Mouse (Mus musculus): Measurements from ENCODE around the gene Bsnd. TPM values are rescaled to one million over a fixed set of nuclear protein-coding genes. Genes with fewer than 3 reads are reported as not detected.

The Bsnd gene
- polyA plus RNA-seq, 1 experiment from 2014 or later: not detected

DNA sequence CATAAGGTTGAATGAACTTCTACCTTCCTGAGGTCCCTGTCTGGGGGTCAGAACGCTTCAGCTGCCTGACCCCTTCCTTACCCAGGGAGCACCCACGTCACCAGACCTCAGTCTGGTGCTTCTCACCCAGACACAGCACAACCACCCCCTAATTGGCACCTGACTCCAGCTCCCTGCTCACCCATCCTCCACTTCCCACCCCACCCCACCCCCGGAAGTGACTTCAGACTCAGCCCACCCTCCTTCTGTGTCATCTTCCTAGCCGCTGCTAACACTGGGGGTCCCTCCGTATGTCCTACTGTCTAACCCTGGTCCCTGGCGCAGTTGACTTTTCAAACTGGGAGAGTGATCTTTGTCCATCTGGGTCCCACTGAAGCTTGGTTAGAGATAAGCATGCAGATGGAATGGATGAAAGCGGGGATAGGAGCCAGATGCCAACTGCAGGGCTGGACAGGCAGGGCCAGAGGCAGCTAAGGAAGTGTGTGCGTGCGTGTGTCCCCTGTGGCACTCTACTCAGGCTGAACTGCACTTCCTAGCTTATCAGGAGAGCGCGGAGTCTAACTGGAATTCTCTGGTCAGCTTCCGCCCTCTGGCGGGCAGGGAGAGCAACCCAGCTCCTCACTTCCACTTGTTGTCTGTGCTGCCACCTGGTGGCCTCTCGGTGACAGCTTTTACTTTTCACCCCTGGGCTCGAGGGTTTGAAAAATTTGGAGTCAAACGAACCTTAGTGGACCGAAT lies 37.5 kb upstream of the Bsnd start:
- DNase-seq (ENCODE audit: low spot score) (peak; percentile 98), ATAC-seq (peak; percentile 92)
- TF ChIP-seq EP300 (IDR thresholded peaks at IDR 0.05): no peak
- peak; percentile 100 for TF ChIP-seq CTCF (IDR thresholded peaks at IDR 0.05)
- Histone ChIP-seq H3K4me2 (replicated peaks; ENCODE audit: low read depth, low read length) (0 out of 2 replicates have a peak overlapping the region, but pooled peaks have one; percentile 6), H3K9ac (replicated peaks; ENCODE audit: low read depth) (no peak overlapping the region), H3K36me3 (ENCODE audit: insufficient read depth, low read length) (no peaks in the 10 kb centered on the region), H3K4me3 (ENCODE audit: low read depth, low read length) (no peak overlapping the region), H3K9me3 (ENCODE audit: low read length) (no peaks in the 10 kb centered on the region), H3K27ac (ENCODE audit: low read length) (no peak overlapping the region), H3K27me3 (replicated peaks; ENCODE audit: insufficient read depth, low read length) (no peaks in the 10 kb centered on the region), H3K4me1 (ENCODE audit: insufficient read depth, low read depth, low read length) (no peaks in the 10 kb centered on the region)
- 15% methylated on average over 17 of the region's 17 CpGs for WGBS

DNA sequence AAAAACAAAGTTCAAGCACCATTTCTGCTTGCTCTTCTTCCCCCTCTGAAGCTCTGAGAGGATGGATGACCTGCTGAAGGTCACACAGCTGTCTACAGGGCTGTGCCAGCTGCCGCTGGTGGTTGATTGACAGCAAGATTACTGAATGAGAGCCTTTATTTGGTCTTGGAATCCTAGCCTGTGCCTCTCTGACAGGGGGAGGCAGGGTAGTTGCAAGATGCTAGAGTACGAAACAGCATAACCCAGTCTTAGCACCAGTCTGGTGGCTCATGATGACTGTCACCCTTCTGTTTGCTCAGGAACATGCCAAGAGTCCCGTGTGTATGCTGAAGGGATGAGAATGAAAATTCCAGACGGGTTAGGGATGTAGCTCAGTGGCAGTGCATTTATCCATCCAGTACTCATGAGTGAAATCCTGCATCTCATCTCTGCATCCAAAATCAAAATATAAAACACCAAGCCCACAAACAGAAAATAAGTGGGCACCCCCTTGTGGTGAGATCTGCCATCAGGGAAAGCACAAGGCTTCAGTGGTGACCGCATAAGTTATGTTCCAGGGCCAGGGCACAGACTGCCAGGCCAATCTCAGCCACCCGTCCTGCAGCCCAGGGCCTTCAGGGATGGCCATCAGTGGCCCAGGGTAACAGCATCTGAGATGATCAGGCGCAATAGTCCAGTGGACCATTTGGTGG lies 35.9 kb upstream of the Bsnd start:
- DNase-seq (ENCODE audit: low spot score): no peak
- no peaks in the 10 kb centered on the region for H3K9me3 ChIP-seq (ENCODE audit: low read length)
- H3K36me3 ChIP-seq (ENCODE audit: insufficient read depth, low read length): no peaks in the 10 kb centered on the region
- 62% methylated on average over 7 of the region's 7 CpGs for WGBS
- no peak overlapping the region for H3K27ac ChIP-seq (ENCODE audit: low read length)
- H3K4me1 ChIP-seq (ENCODE audit: insufficient read depth, low read depth, low read length): no peaks in the 10 kb centered on the region
- ATAC-seq: no peak
- no peak for TF ChIP-seq EP300 (IDR thresholded peaks at IDR 0.05)
- peak; percentile 46 for TF ChIP-seq CTCF (IDR thresholded peaks at IDR 0.05)
- no peaks in the 10 kb centered on the region for H3K27me3 ChIP-seq (replicated peaks; ENCODE audit: insufficient read depth, low read length)
- H3K4me3 ChIP-seq (ENCODE audit: low read depth, low read length): no peak overlapping the region
- no peak overlapping the region for H3K9ac ChIP-seq (replicated peaks; ENCODE audit: low read depth)
- H3K4me2 ChIP-seq (replicated peaks; ENCODE audit: low read depth, low read length): no peak overlapping the region

DNA sequence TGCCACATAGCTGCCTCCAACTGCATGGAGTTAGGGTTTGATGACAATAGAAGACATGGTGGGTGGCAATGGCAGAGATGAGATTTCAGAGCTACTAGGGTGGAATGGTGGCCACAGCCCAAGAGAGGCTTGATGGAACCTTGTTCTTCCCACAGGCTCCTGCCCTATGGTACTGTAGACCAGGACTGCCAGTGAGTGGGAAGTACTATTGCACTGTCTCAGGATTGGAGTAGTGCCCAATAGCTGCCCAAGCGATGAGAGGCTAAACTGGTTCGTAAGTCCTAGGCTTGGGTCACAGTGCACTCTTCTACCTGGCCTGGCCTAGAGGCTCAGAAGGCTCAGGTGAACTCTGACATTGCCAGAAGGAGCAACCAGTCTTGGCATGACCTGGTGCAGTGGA lies 32.9 kb upstream of the Bsnd start:
- no peaks in the 10 kb centered on the region for H3K9me3 ChIP-seq (ENCODE audit: low read length)
- no peak overlapping the region for H3K9ac ChIP-seq (replicated peaks; ENCODE audit: low read depth)
- H3K4me3 ChIP-seq (ENCODE audit: low read depth, low read length): no peak overlapping the region
- no peak for TF ChIP-seq CTCF (IDR thresholded peaks at IDR 0.05)
- TF ChIP-seq EP300 (IDR thresholded peaks at IDR 0.05): no peak
- 88% methylated on average over 2 of the region's 2 CpGs for WGBS
- no peaks in the 10 kb centered on the region for H3K36me3 ChIP-seq (ENCODE audit: insufficient read depth, low read length)
- H3K4me2 ChIP-seq (replicated peaks; ENCODE audit: low read depth, low read length): no peak overlapping the region
- DNase-seq (ENCODE audit: low spot score) (no peak), ATAC-seq (no peak)
- no peaks in the 10 kb centered on the region for H3K27me3 ChIP-seq (replicated peaks; ENCODE audit: insufficient read depth, low read length)
- no peaks in the 10 kb centered on the region for H3K4me1 ChIP-seq (ENCODE audit: insufficient read depth, low read depth, low read length)
- no peak overlapping the region for H3K27ac ChIP-seq (ENCODE audit: low read length)

DNA sequence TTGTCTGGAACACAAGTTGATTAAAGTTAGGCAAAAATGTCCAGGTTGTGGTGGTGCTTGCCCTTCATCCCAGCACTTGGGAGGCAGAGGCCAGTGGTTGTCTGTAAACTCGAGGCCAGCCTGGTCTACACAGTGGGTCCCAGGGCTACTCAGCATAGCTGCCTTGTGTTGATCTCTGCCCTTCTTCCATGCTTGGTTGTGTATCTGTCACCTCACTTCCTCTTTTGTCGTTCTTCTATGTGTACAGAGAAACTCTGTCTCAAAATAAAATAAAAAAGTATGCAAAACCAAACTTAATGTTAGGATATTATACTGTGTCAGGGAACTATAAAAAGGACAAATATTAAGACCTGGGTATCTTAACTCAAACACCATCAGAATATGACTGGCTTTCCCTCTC lies 32.0 kb upstream of the Bsnd start:
- H3K4me3 ChIP-seq (ENCODE audit: low read depth, low read length): no peak overlapping the region
- DNase-seq (ENCODE audit: low spot score) (no peak), ATAC-seq (no peak)
- 55% methylated on average over 2 of the region's 2 CpGs for WGBS
- no peaks in the 10 kb centered on the region for H3K4me1 ChIP-seq (ENCODE audit: insufficient read depth, low read depth, low read length)
- H3K4me2 ChIP-seq (replicated peaks; ENCODE audit: low read depth, low read length): no peak overlapping the region
- H3K36me3 ChIP-seq (ENCODE audit: insufficient read depth, low read length): no peaks in the 10 kb centered on the region
- H3K27ac ChIP-seq (ENCODE audit: low read length): no peak overlapping the region
- TF ChIP-seq EP300 (IDR thresholded peaks at IDR 0.05) (no peak), CTCF (IDR thresholded peaks at IDR 0.05) (no peak)
- no peak overlapping the region for H3K9ac ChIP-seq (replicated peaks; ENCODE audit: low read depth)
- H3K27me3 ChIP-seq (replicated peaks; ENCODE audit: insufficient read depth, low read length): no peaks in the 10 kb centered on the region
- H3K9me3 ChIP-seq (ENCODE audit: low read length): no peaks in the 10 kb centered on the region

DNA sequence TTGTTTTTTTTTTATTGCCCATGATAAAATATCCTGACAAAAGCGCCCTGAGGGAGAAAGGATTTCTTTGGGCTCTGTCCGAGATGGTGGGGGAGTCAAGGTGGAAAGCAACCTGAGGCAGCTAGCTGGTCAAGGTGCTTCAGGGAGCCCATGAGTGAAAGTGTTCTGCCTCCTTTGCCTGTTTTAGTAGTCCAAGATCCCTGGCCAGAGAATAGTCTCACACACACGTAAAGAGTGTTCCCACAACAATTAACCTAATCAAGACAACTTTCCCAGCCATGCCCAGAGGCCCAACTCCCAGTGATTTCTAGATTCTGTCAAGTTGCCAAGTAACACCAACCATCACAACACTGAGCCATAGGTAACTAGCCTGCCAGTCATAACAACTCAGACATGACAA lies 30.5 kb upstream of the Bsnd start:
- WGBS: 73% methylated on average over 3 of the region's 3 CpGs
- no peaks in the 10 kb centered on the region for H3K36me3 ChIP-seq (ENCODE audit: insufficient read depth, low read length)
- no peak for TF ChIP-seq EP300 (IDR thresholded peaks at IDR 0.05)
- TF ChIP-seq CTCF (IDR thresholded peaks at IDR 0.05): no peak
- no peak overlapping the region for H3K27ac ChIP-seq (ENCODE audit: low read length)
- H3K9me3 ChIP-seq (ENCODE audit: low read length): no peaks in the 10 kb centered on the region
- H3K9ac ChIP-seq (replicated peaks; ENCODE audit: low read depth): no peak overlapping the region
- H3K4me1 ChIP-seq (ENCODE audit: insufficient read depth, low read depth, low read length): no peaks in the 10 kb centered on the region
- no peaks in the 10 kb centered on the region for H3K27me3 ChIP-seq (replicated peaks; ENCODE audit: insufficient read depth, low read length)
- no peak overlapping the region for H3K4me2 ChIP-seq (replicated peaks; ENCODE audit: low read depth, low read length)
- DNase-seq (ENCODE audit: low spot score): no peak
- no peak overlapping the region for H3K4me3 ChIP-seq (ENCODE audit: low read depth, low read length)
- no peak for ATAC-seq

DNA sequence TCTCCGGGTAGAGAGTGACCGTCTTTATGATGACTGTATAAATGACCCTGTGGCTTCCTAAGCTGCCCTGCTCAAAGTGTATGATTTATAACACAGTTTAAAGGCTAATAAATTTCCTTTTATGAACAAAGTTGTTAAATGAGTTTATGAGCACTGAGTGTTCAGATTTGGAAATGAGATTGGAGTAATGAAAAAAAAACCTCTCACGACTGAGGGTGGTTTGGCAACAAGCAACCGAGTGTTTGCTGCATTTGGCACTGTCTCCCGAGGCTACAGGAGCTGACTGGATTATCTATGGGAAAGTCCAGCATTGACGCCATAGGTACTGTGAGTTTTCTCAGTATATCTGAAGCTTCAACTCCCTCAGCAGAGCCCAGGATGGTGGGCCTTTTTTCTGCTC lies 22.5 kb upstream of the Bsnd start:
- Histone ChIP-seq H3K4me3 (ENCODE audit: low read depth, low read length) (no peak overlapping the region), H3K9ac (replicated peaks; ENCODE audit: low read depth) (no peak overlapping the region), H3K36me3 (ENCODE audit: insufficient read depth, low read length) (no peaks in the 10 kb centered on the region), H3K4me2 (replicated peaks; ENCODE audit: low read depth, low read length) (no peak overlapping the region), H3K27me3 (replicated peaks; ENCODE audit: insufficient read depth, low read length) (no peaks in the 10 kb centered on the region), H3K9me3 (ENCODE audit: low read length) (no peaks in the 10 kb centered on the region), H3K27ac (ENCODE audit: low read length) (no peak overlapping the region), H3K4me1 (ENCODE audit: insufficient read depth, low read depth, low read length) (no peaks in the 10 kb centered on the region)
- DNase-seq (ENCODE audit: low spot score) (no peak), ATAC-seq (no peak)
- TF ChIP-seq EP300 (IDR thresholded peaks at IDR 0.05): no peak
- TF ChIP-seq CTCF (IDR thresholded peaks at IDR 0.05): no peak
- 71% methylated on average over 6 of the region's 6 CpGs for WGBS
